Mouse (Mus musculus) kidney, embryonic 15.5 days (tissue): ENCODE measurements at regions not wholly inside any gene's neighbourhood (a gene's known extent, or its start where the extent isn't known, plus 50 kb on each side); places are given as distances from the start of the nearest gene placed in this dataset.
A peak's percentile ranks its signal among the peaks of the same experiment; 100 is the strongest.

ENCODE experiments used
- ATAC-seq: fragments of 200-750 bp; cut with Nextera tagmentation; replicated peaks from 2 replicates; pipeline ENCODE4 v1.8.0; 2017; ENCODE audit warnings: moderate TSS enrichment; ENCODE audit not compliant: low FRiP score
- H3K27ac ChIP-seq: fragments of 300-500 bp; sonication (generic); 2 replicates; pipeline ENCODE4 v1.5.1; 2015; ENCODE audit warnings: mild to moderate bottlenecking, inconsistent platforms
- H3K27me3 ChIP-seq: fragments of 300-500 bp; sonication (generic); 2 replicates; pipeline ENCODE4 v1.6.1; 2015; ENCODE audit warnings: inconsistent platforms
- H3K36me3 ChIP-seq: fragments of 300-500 bp; sonication (generic); 2 replicates; pipeline ENCODE4 v1.6.1; 2015; ENCODE audit warnings: inconsistent platforms
- H3K4me1 ChIP-seq: fragments of 300-500 bp; sonication (generic); 2 replicates; pipeline ENCODE4 v1.6.1; 2015; ENCODE audit warnings: inconsistent platforms
- H3K4me2 ChIP-seq: fragments of 300-500 bp; sonication (generic); 2 replicates; pipeline ENCODE4 v1.6.1; 2015; ENCODE audit warnings: moderate library complexity, mild to moderate bottlenecking, inconsistent platforms
- H3K4me3 ChIP-seq: fragments of 300-500 bp; sonication (generic); replicated peaks from 2 replicates; pipeline ENCODE4 v1.5.1; 2015; ENCODE audit warnings: mild to moderate bottlenecking, inconsistent platforms
- H3K9ac ChIP-seq: fragments of 300-500 bp; sonication (generic); 2 replicates; pipeline ENCODE4 v1.6.1; 2015; ENCODE audit warnings: mild to moderate bottlenecking, inconsistent platforms
- H3K9me3 ChIP-seq: fragments of 300-500 bp; sonication (generic); replicated peaks from 2 replicates; pipeline ENCODE4 v1.6.1; 2016; ENCODE audit warnings: inconsistent platforms
- WGBS: fragments of 180-500 bp; shearing (Covaris S2); methylation state at CpG from one replicate; pipeline ENCODE4 v1.1.7; 2015; ENCODE audit warnings: mixed read lengths; 5-methylcytosine and 5-hydroxymethylcytosine counted together

GRCm38 (mm10) chr2:80855214-80855613, 238.2 kb downstream of the Nup35 start:
- no peaks in the 10 kb centered on the region for H3K9me3 ChIP-seq
- H3K4me3 ChIP-seq, result no peak overlapping the region
- no peak overlapping the region for H3K27ac ChIP-seq
- no peaks in the 10 kb centered on the region for H3K4me1 ChIP-seq
- WGBS, result 52% methylated on average over 4 of the region's 4 CpGs
- H3K4me2 ChIP-seq, result no peak overlapping the region
- no peaks in the 10 kb centered on the region for H3K27me3 ChIP-seq
- ATAC-seq, result no peak
- no peak overlapping the region for H3K9ac ChIP-seq
- no peaks in the 10 kb centered on the region for H3K36me3 ChIP-seq

GRCm38 (mm10) chr2:80870046-80870445, 253.0 kb downstream of the Nup35 start:
- Histone ChIP-seq H3K4me1 (no peaks in the 10 kb centered on the region), H3K36me3 (no peaks in the 10 kb centered on the region), H3K9me3 (no peaks in the 10 kb centered on the region), H3K27ac (no peak overlapping the region), H3K4me3 (no peak overlapping the region), H3K9ac (no peak overlapping the region), H3K27me3 (no peaks in the 10 kb centered on the region), H3K4me2 (no peak overlapping the region)
- ATAC-seq, result no peak
- WGBS, result 68% methylated on average over 8 of the region's 9 CpGs

- H3K4me2 ChIP-seq, result no peak overlapping the region
- WGBS, result 85% methylated on average over 6 of the region's 6 CpGs
- no peaks in the 10 kb centered on the region for H3K9me3 ChIP-seq
- H3K4me3 ChIP-seq, result no peak overlapping the region
- H3K4me1 ChIP-seq, result no peaks in the 10 kb centered on the region
- ATAC-seq, result no peak
- H3K36me3 ChIP-seq, result no peaks in the 10 kb centered on the region
- H3K9ac ChIP-seq, result no peak overlapping the region
- H3K27me3 ChIP-seq, result no peaks in the 10 kb centered on the region
- H3K27ac ChIP-seq, result no peak overlapping the region
Observed at GRCm38 (mm10) chr2:80870458-80870857, 253.4 kb downstream of the Nup35 start.

GRCm38 (mm10) chr2:80871356-80871755, 254.3 kb downstream of the Nup35 start:
- H3K27ac ChIP-seq, result no peak overlapping the region
- no peaks in the 10 kb centered on the region for H3K27me3 ChIP-seq
- H3K4me3 ChIP-seq, result no peak overlapping the region
- 91% methylated on average over 6 of the region's 6 CpGs for WGBS
- ATAC-seq, result no peak
- no peaks in the 10 kb centered on the region for H3K36me3 ChIP-seq
- no peaks in the 10 kb centered on the region for H3K4me1 ChIP-seq
- no peaks in the 10 kb centered on the region for H3K9me3 ChIP-seq
- H3K4me2 ChIP-seq, result no peak overlapping the region
- H3K9ac ChIP-seq, result no peak overlapping the region

GRCm38 (mm10) chr2:80878437-80878836, 261.4 kb downstream of the Nup35 start:
- Histone ChIP-seq H3K36me3 (no peaks in the 10 kb centered on the region), H3K27me3 (no peaks in the 10 kb centered on the region), H3K4me3 (no peak overlapping the region), H3K4me2 (no peak overlapping the region), H3K9me3 (no peaks in the 10 kb centered on the region), H3K27ac (no peak overlapping the region), H3K9ac (no peak overlapping the region), H3K4me1 (no peaks in the 10 kb centered on the region)
- WGBS, result 96% methylated on average over 2 of the region's 2 CpGs
- no peak for ATAC-seq

GRCm38 (mm10) chr2:80884231-80884630, 267.2 kb downstream of the Nup35 start:
- H3K4me2 ChIP-seq, result no peak overlapping the region
- no peak overlapping the region for H3K27ac ChIP-seq
- H3K9ac ChIP-seq, result no peak overlapping the region
- H3K27me3 ChIP-seq, result no peaks in the 10 kb centered on the region
- WGBS, result 81% methylated on average over 5 of the region's 5 CpGs
- H3K36me3 ChIP-seq, result no peaks in the 10 kb centered on the region
- no peak overlapping the region for H3K4me3 ChIP-seq
- no peaks in the 10 kb centered on the region for H3K4me1 ChIP-seq
- no peaks in the 10 kb centered on the region for H3K9me3 ChIP-seq
- no peak for ATAC-seq

- Histone ChIP-seq H3K9ac (no peak overlapping the region), H3K4me3 (no peak overlapping the region), H3K4me1 (no peaks in the 10 kb centered on the region), H3K36me3 (no peaks in the 10 kb centered on the region), H3K4me2 (no peak overlapping the region), H3K9me3 (no peaks in the 10 kb centered on the region), H3K27ac (no peak overlapping the region), H3K27me3 (no peaks in the 10 kb centered on the region)
- 32% methylated on average over 3 of the region's 3 CpGs for WGBS
- ATAC-seq, result peak; percentile 83
Observed at GRCm38 (mm10) chr2:80902050-80902449, 285.0 kb downstream of the Nup35 start.

- Histone ChIP-seq H3K4me2 (no peak overlapping the region), H3K27ac (no peak overlapping the region), H3K9ac (no peak overlapping the region), H3K4me1 (no peaks in the 10 kb centered on the region), H3K27me3 (no peaks in the 10 kb centered on the region), H3K36me3 (no peaks in the 10 kb centered on the region), H3K4me3 (no peak overlapping the region), H3K9me3 (no peaks in the 10 kb centered on the region)
- WGBS, result 93% methylated on average over 2 of the region's 2 CpGs
- no peak for ATAC-seq
Observed at GRCm38 (mm10) chr2:80913478-80913877, 296.4 kb downstream of the Nup35 start.

- no peak overlapping the region for H3K4me3 ChIP-seq
- no peaks in the 10 kb centered on the region for H3K4me1 ChIP-seq
- WGBS, result 92% methylated on average over 3 of the region's 3 CpGs
- H3K27ac ChIP-seq, result no peak overlapping the region
- no peak overlapping the region for H3K9ac ChIP-seq
- no peaks in the 10 kb centered on the region for H3K9me3 ChIP-seq
- H3K27me3 ChIP-seq, result no peaks in the 10 kb centered on the region
- no peak overlapping the region for H3K4me2 ChIP-seq
- ATAC-seq, result no peak
- no peaks in the 10 kb centered on the region for H3K36me3 ChIP-seq
Observed at GRCm38 (mm10) chr2:80945521-80945920, 328.5 kb downstream of the Nup35 start.

- Histone ChIP-seq H3K27ac (no peak overlapping the region), H3K27me3 (no peaks in the 10 kb centered on the region), H3K4me1 (no peaks in the 10 kb centered on the region), H3K9ac (no peak overlapping the region), H3K36me3 (no peaks in the 10 kb centered on the region), H3K4me3 (no peak overlapping the region), H3K4me2 (no peak overlapping the region), H3K9me3 (no peaks in the 10 kb centered on the region)
- no peak for ATAC-seq
- WGBS, result 82% methylated on average over 5 of the region's 5 CpGs
Observed at GRCm38 (mm10) chr2:80966766-80967165, 349.7 kb downstream of the Nup35 start.

GRCm38 (mm10) chr2:80967260-80967659, 350.2 kb downstream of the Nup35 start:
- Histone ChIP-seq H3K36me3 (no peaks in the 10 kb centered on the region), H3K27ac (no peak overlapping the region), H3K27me3 (no peaks in the 10 kb centered on the region), H3K9me3 (no peaks in the 10 kb centered on the region), H3K4me3 (no peak overlapping the region), H3K9ac (no peak overlapping the region), H3K4me1 (no peaks in the 10 kb centered on the region), H3K4me2 (no peak overlapping the region)
- no peak for ATAC-seq
- 78% methylated on average over 11 of the region's 11 CpGs for WGBS

GRCm38 (mm10) chr2:80969354-80969753, 352.3 kb downstream of the Nup35 start:
- H3K4me1 ChIP-seq, result no peaks in the 10 kb centered on the region
- H3K9ac ChIP-seq, result no peak overlapping the region
- H3K9me3 ChIP-seq, result no peaks in the 10 kb centered on the region
- no peaks in the 10 kb centered on the region for H3K27me3 ChIP-seq
- WGBS, result 42% methylated on average over 5 of the region's 5 CpGs
- no peak overlapping the region for H3K4me2 ChIP-seq
- no peak for ATAC-seq
- 0 out of 2 replicates have a peak overlapping the region, but pooled peaks have one; percentile 9 for H3K27ac ChIP-seq
- no peak overlapping the region for H3K4me3 ChIP-seq
- H3K36me3 ChIP-seq, result no peaks in the 10 kb centered on the region

- Histone ChIP-seq H3K4me1 (no peaks in the 10 kb centered on the region), H3K9me3 (no peaks in the 10 kb centered on the region)
- no peak for ATAC-seq
Observed at GRCm38 (mm10) chr2:80973217-80973616, 356.2 kb downstream of the Nup35 start.

More at GRCm38 (mm10) chr2:80973217-80973616, 356.2 kb downstream of the Nup35 start:
- Histone ChIP-seq H3K4me3 (no peak overlapping the region), H3K36me3 (no peaks in the 10 kb centered on the region), H3K27ac (no peak overlapping the region), H3K9ac (no peak overlapping the region), H3K27me3 (no peaks in the 10 kb centered on the region), H3K4me2 (no peak overlapping the region)
- 85% methylated on average over 2 of the region's 2 CpGs for whole genome bisulfite sequencing
